Mouse (Mus musculus) layer of hippocampus, adult 9-11 months (tissue): Measurements from ENCODE around the gene Mgll.

Experiments
- DNase-seq: peaks from one replicate; pipeline ENCODE4 v3.0.0; 2022

Gene Mgll

GRCm38 (mm10) chr6:88746271-88746670, 22.1 kb downstream of the Mgll start:
- DNase-seq: no peak

- no peak for DNase-seq
These were observed 23.3 kb downstream of the Mgll start for GRCm38 (mm10) chr6:88747296-88748040.

GRCm38 (mm10) chr6:88750884-88751283, 26.7 kb downstream of the Mgll start:
- DNase-seq: no peak

GRCm38 (mm10) chr6:88752711-88753219, 28.6 kb downstream of the Mgll start:
- peak; percentile 65 for DNase-seq

GRCm38 (mm10) chr6:88753578-88753977, 29.4 kb downstream of the Mgll start:
- DNase-seq: no peak

GRCm38 (mm10) chr6:88756992-88757391, 32.8 kb downstream of the Mgll start:
- DNase-seq: no peak

GRCm38 (mm10) chr6:88758074-88758473, 33.9 kb downstream of the Mgll start:
- DNase-seq: no peak

- no peak for DNase-seq
These were observed 34.6 kb downstream of the Mgll start for GRCm38 (mm10) chr6:88758568-88759522.

- peak; percentile 90 for DNase-seq
These were observed 35.7 kb downstream of the Mgll start for GRCm38 (mm10) chr6:88759793-88760453.

GRCm38 (mm10) chr6:88760935-88761635, 36.9 kb downstream of the Mgll start:
- no peak for DNase-seq

GRCm38 (mm10) chr6:88761684-88762439, 37.6 kb downstream of the Mgll start:
- DNase-seq: no peak

GRCm38 (mm10) chr6:88762440-88763196, 38.4 kb downstream of the Mgll start:
- DNase-seq: no peak

- DNase-seq: no peak
These were observed 39.4 kb downstream of the Mgll start for GRCm38 (mm10) chr6:88763518-88764077.

- DNase-seq: no peak
These were observed 40.1 kb downstream of the Mgll start for GRCm38 (mm10) chr6:88764281-88764680.

- no peak for DNase-seq
These were observed 43.5 kb downstream of the Mgll start for GRCm38 (mm10) chr6:88767740-88768139.

GRCm38 (mm10) chr6:88769723-88770122, 45.5 kb downstream of the Mgll start:
- DNase-seq: no peak

GRCm38 (mm10) chr6:88770300-88770904, 46.2 kb downstream of the Mgll start:
- DNase-seq: no peak

GRCm38 (mm10) chr6:88770981-88771380, 46.8 kb downstream of the Mgll start:
- DNase-seq: no peak

- no peak for DNase-seq
These were observed 47.8 kb downstream of the Mgll start for GRCm38 (mm10) chr6:88772041-88772440.

GRCm38 (mm10) chr6:88774055-88774454, 49.8 kb downstream of the Mgll start:
- DNase-seq: no peak
